Mouse (Mus musculus) ES-E14 (cell line): ENCODE results near the gene Acadvl.

Experiments used
- CHD2 ChIP-seq: IDR thresholded peaks from 2 replicates; pipeline ENCODE4 v1.6.1; 2014; ENCODE audit warnings: mild to moderate bottlenecking, low read depth, low read length, inconsistent platforms
- HCFC1 ChIP-seq: IDR thresholded peaks from 2 replicates; pipeline ENCODE4 v1.6.1; 2012; ENCODE audit warnings: low read length, inconsistent platforms, borderline replicate concordance; ENCODE audit not compliant: insufficient read depth
- MAFK ChIP-seq: IDR thresholded peaks from 2 replicates; pipeline ENCODE4 v1.6.1; 2014; ENCODE audit warnings: mild to moderate bottlenecking, low read depth, low read length, inconsistent platforms; ENCODE audit not compliant: insufficient read depth
- ZC3H11A ChIP-seq: IDR thresholded peaks from 2 replicates; pipeline ENCODE4 v1.6.1; 2012; ENCODE audit warnings: low read depth, mild to moderate bottlenecking, inconsistent platforms, low read length, borderline replicate concordance
- ZNF384 ChIP-seq: IDR thresholded peaks from 2 replicates; pipeline ENCODE4 v1.6.1; 2012; ENCODE audit warnings: low read depth, low read length, inconsistent platforms

- TF ChIP-seq CHD2 (no peak), MAFK (no peak), HCFC1 (no peak), ZNF384 (no peak), ZC3H11A (no peak)
Observed at GRCm38 (mm10) chr11:70002471-70002870, 12.7 kb downstream of the Acadvl start.
